Comparison of ENCODE assay signal across 8 mouse cellular contexts in genomic region chr9:108104766-108105548, GRCm38 (mm10). TPM values are rescaled to one million over a fixed set of nuclear protein-coding genes. Genes with fewer than 3 reads are reported as not detected.
DNase-seq lines count a peak whose midpoint lies in the region; ATAC-seq and TF ChIP-seq lines count a peak whose summit lies in the region.

No protein-coding gene starts in this region.

- no peak overlapping the region for H3K4me3 ChIP-seq in cerebellum, adult 2 months (replicated peaks; ENCODE audit: insufficient read depth, low read depth, low read length)
- peak overlapping the region; percentile 33 for H3K4me3 ChIP-seq in intestine, embryonic 15.5 days (replicated peaks)

- peak; percentile 60 to 77 for DNase-seq in cerebellum, adult 2 months
- DNase-seq in cerebellum, adult 9-10 months: no peak
- peak; percentile 20 for DNase-seq in 3T3-L1 (ENCODE audit: low read depth, low spot score)
- DNase-seq in cerebellum, postnatal 36 days: peak; percentile 63 to 64
- peak; percentile 59 to 60 for DNase-seq in natural killer cell, adult 2 months (ENCODE audit: low spot score in 2 of 2)
- DNase-seq in kidney, postnatal 36 days: no peak
- DNase-seq in urinary bladder, postnatal 10 days (ENCODE audit: low spot score): no peak

- H3K36me3 ChIP-seq in intestine, embryonic 15.5 days: no peaks in the 10 kb centered on the region

- no peak for TF ChIP-seq CTCF in cerebellum, adult 2 months (IDR thresholded peaks at IDR 0.05; ENCODE audit: borderline replicate concordance, insufficient read depth, low read depth, low read length)

- ATAC-seq in intestine, embryonic 15.5 days: peak; percentile 91

- peaks cover 41% of the 10 kb centered on the region for H3K4me1 ChIP-seq in cerebellum, adult 2 months (ENCODE audit: control insufficient read depth, insufficient read depth, low read length)
- peaks cover 25% of the 10 kb centered on the region for H3K4me1 ChIP-seq in intestine, embryonic 15.5 days (replicated peaks)

- peak overlapping the region; percentile 43 for H3K9ac ChIP-seq in intestine, embryonic 15.5 days

- H3K27me3 ChIP-seq in cerebellum, adult 2 months (ENCODE audit: control insufficient read depth, insufficient read depth, low read length): no peaks in the 10 kb centered on the region
- no peaks in the 10 kb centered on the region for H3K27me3 ChIP-seq in intestine, embryonic 15.5 days (replicated peaks)

- TF ChIP-seq POLR2A in cerebellum, adult 2 months (IDR thresholded peaks at IDR 0.05; ENCODE audit: borderline replicate concordance, insufficient read depth, low read length): no peak

- peak overlapping the region; percentile 56 for H3K4me2 ChIP-seq in intestine, embryonic 15.5 days (replicated peaks)

- 10% methylated on average over 31 of the region's 31 CpGs for WGBS in cerebellum, adult 2 months
- 43% methylated on average over 31 of the region's 31 CpGs for WGBS in intestine, embryonic 15.5 days

- no peaks in the 10 kb centered on the region for H3K9me3 ChIP-seq in intestine, embryonic 15.5 days

- peak overlapping the region; percentile 52; the same call in 1 of the 2 replicates for H3K27ac ChIP-seq in cerebellum, adult 2 months (ENCODE audit: insufficient read depth, low read length)
- H3K27ac ChIP-seq in intestine, embryonic 15.5 days: peak overlapping the region; percentile 54

RNA-seq across cellular contexts. Expression of gene Apeh, which starts 10.6 kb away (rescaled TPM):
- 69.6 and 83.5 TPM in 2 replicates for polyA plus RNA-seq in cerebellum, adult 2 months (2012; rRNA removed)
- polyA plus RNA-seq in intestine, embryonic 15.5 days (2015; fragmentation: Nextera tagmentation; extraction: Ambion mirVana): 76.5 and 96.8 TPM in 2 replicates

RNA-seq across cellular contexts. Expression of gene Rnf123, which starts 21.8 kb away (rescaled TPM):
- 184 and 213 TPM in 2 replicates for polyA plus RNA-seq in cerebellum, adult 2 months (2012; rRNA removed)
- polyA plus RNA-seq in intestine, embryonic 15.5 days (2015; fragmentation: Nextera tagmentation; extraction: Ambion mirVana): 18.6 and 23.7 TPM in 2 replicates

RNA-seq across cellular contexts. Expression of gene Mst1, which starts 24.7 kb away (rescaled TPM):
- 0.13 TPM in 1 of 2 replicates, not detected in the other for polyA plus RNA-seq in cerebellum, adult 2 months (2012; rRNA removed)
- polyA plus RNA-seq in intestine, embryonic 15.5 days (2015; fragmentation: Nextera tagmentation; extraction: Ambion mirVana): 0.98 and 2.2 TPM in 2 replicates

RNA-seq across cellular contexts. Expression of gene Amigo3, which starts 52.0 kb away (rescaled TPM):
- 2.7 TPM in 2 replicates for polyA plus RNA-seq in cerebellum, adult 2 months (2012; rRNA removed)
- polyA plus RNA-seq in intestine, embryonic 15.5 days (2015; fragmentation: Nextera tagmentation; extraction: Ambion mirVana): 3.1 and 3.2 TPM in 2 replicates

RNA-seq across cellular contexts. Expression of gene Gmppb, which starts 55.9 kb away (rescaled TPM):
- polyA plus RNA-seq in cerebellum, adult 2 months (2012; rRNA removed): 16.5 and 28.7 TPM in 2 replicates
- polyA plus RNA-seq in intestine, embryonic 15.5 days (2015; fragmentation: Nextera tagmentation; extraction: Ambion mirVana): 61.8 and 79.2 TPM in 2 replicates

Comparison
In these comparisons a context has a peak if more than half of its experiments do, and no peak if none do; other contexts are left out.
1. DNase-seq: peak in cerebellum, adult 2 months (2 of 2), 3T3-L1 (single experiment), cerebellum, postnatal 36 days (2 of 2) and natural killer cell, adult 2 months (2 of 2); none in cerebellum, adult 9-10 months (single experiment), kidney, postnatal 36 days (0 of 2) and urinary bladder, postnatal 10 days (single experiment).